Mouse (Mus musculus) stomach, embryonic 14.5 days (tissue): Measurements from ENCODE around the gene Appl2. TPM values are rescaled to one million over a fixed set of nuclear protein-coding genes. Genes with fewer than 3 reads are reported as not detected.
A peak's percentile ranks its signal among the peaks of the same experiment; 100 is the strongest.

ENCODE experiments used
- ATAC-seq: fragments of 200-750 bp; cut with Nextera tagmentation; 2 replicates; pipeline ENCODE4 v1.8.0; 2017; ENCODE audit warnings: low read depth, moderate TSS enrichment; ENCODE audit not compliant: insufficient number of reproducible peaks, insufficient read depth, low FRiP score
- H3K27ac ChIP-seq: fragments of 300-500 bp; sonication (generic); 2 replicates; pipeline ENCODE4 v1.5.1; 2014; ENCODE audit warnings: mild to moderate bottlenecking, low read length, moderate library complexity, mixed read lengths
- H3K27me3 ChIP-seq: fragments of 300-500 bp; sonication (generic); 2 replicates; pipeline ENCODE4 v1.6.1; 2014; ENCODE audit warnings: low read length, control low read depth, mixed read lengths; ENCODE audit not compliant: control insufficient read depth, insufficient read depth
- H3K36me3 ChIP-seq: fragments of 300-500 bp; sonication (generic); 2 replicates; pipeline ENCODE4 v1.6.1; 2014; ENCODE audit warnings: mild to moderate bottlenecking, control low read depth, low read length, moderate library complexity, mixed read lengths; ENCODE audit not compliant: control insufficient read depth, insufficient read depth
- H3K4me1 ChIP-seq: fragments of 300-500 bp; sonication (generic); 2 replicates; pipeline ENCODE4 v1.6.1; 2014; ENCODE audit warnings: low read length, control low read depth, mixed read lengths; ENCODE audit not compliant: control insufficient read depth, insufficient read depth
- H3K4me2 ChIP-seq: fragments of 300-500 bp; sonication (generic); replicated peaks from 2 replicates; pipeline ENCODE4 v1.6.1; 2014; ENCODE audit warnings: low read depth, low read length, control low read depth
- H3K4me3 ChIP-seq: fragments of 300-500 bp; sonication (generic); 2 replicates; pipeline ENCODE4 v1.5.1; 2014; ENCODE audit warnings: low read depth, low read length, control low read depth
- H3K9ac ChIP-seq: fragments of 300-500 bp; sonication (generic); replicated peaks from 2 replicates; pipeline ENCODE4 v1.6.1; 2014; ENCODE audit warnings: low read depth, mild to moderate bottlenecking, control low read depth, low read length, moderate library complexity, mixed read lengths
- H3K9me3 ChIP-seq: fragments of 300-500 bp; sonication (generic); 2 replicates; pipeline ENCODE4 v1.6.1; 2016; ENCODE audit warnings: low read depth, low read length, control low read depth; ENCODE audit not compliant: control insufficient read depth
- WGBS: fragments of 180-500 bp; shearing (Covaris S2); extraction: QIAGEN DNeasy Blood & Tissue Kit; methylation state at CpG from one replicate; pipeline ENCODE4 v1.1.7; 2014; 5-methylcytosine and 5-hydroxymethylcytosine counted together
- polyA plus RNA-seq: library from polyadenylated mRNA; unstranded; fragments of >200 nt; fragmentation: Nextera tagmentation; extraction: Ambion mirVana; gene quantifications from 2 replicates; pipeline ENCODE4 v1.2.1, GENCODE M21; 2014

Appl2 gene
- polyA plus RNA-seq, 1 experiment from 2014 or later, result 54.0 TPM

DNA sequence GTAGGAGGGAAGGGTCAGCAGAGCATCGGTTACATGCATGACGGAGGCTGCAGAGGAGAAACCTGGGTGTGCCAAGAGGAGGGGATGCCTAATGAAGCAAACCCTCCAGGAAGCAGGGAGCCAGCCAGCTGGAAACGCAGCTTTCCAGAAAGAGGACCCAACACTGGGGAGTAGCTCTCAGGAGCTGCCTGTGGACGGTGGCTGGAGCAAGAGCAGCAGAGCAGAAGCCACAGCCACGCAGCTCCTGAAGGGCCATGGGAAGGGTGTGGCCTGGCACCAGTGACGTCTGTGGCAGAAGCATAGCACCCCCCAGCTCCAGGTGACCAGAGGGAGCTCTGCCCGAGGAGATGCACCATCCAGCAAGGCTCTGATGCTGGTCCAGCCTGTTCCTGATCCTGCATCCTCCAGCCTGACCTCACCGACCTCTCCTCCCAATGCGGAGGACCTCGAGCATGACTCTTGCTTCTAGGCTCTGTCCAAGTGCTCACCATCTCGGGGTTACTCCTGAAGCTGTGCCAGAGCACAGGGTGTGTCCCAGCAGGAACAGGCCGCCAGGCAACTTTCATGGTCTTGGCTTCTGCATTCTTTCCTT is 19.3 kb downstream of the Appl2 start:
- no peak for ATAC-seq
- Histone ChIP-seq H3K36me3 (peaks cover 12% of the 10 kb centered on the region), H3K4me2 (no peak overlapping the region), H3K9me3 (no peaks in the 10 kb centered on the region), H3K9ac (no peak overlapping the region), H3K4me3 (no peak overlapping the region), H3K27ac (no peak overlapping the region), H3K4me1 (peaks cover 2% of the 10 kb centered on the region; the same call in 1 of the 2 replicates), H3K27me3 (no peaks in the 10 kb centered on the region)
- 84% methylated on average over 12 of the region's 12 CpGs for WGBS

GRCm38 (mm10) chr10:83628241-83628640 is 20.3 kb downstream of the Appl2 start:
- Histone ChIP-seq H3K36me3 (peaks cover 12% of the 10 kb centered on the region), H3K27me3 (no peaks in the 10 kb centered on the region), H3K27ac (no peak overlapping the region), H3K9ac (no peak overlapping the region), H3K4me3 (no peak overlapping the region), H3K4me1 (no peaks in the 10 kb centered on the region), H3K4me2 (no peak overlapping the region), H3K9me3 (no peaks in the 10 kb centered on the region)
- 87% methylated on average over 4 of the region's 4 CpGs for WGBS
- no peak for ATAC-seq

DNA sequence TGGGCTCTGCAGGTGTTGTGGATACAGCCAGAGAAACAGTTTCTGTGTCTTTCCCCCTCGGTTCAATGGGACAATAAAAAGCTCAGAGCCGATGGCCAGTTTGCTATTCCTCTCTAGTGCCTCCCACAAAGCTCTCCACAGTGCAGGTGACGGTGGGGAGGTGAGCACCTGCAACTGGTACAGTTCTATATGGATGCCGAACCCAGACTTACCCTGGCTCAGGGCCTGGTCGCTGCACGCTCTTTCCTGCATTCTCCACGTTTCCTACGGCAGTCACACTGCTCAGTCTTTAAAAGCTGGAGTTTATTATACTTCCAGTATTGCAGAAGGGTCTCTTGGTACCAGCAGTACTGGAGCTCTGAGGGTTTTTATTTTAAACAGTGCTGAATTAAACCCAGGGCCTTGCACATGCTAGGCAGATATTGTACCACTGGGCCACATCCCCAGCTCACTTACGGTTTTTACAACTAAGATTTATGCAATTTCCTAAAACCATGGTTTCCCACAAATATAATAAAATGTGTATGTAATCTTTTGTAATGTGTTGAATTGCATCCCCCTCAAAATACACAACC is 21.3 kb downstream of the Appl2 start:
- H3K4me3 ChIP-seq, result no peak overlapping the region
- H3K4me2 ChIP-seq, result no peak overlapping the region
- ATAC-seq, result no peak
- H3K4me1 ChIP-seq, result no peaks in the 10 kb centered on the region
- H3K9ac ChIP-seq, result no peak overlapping the region
- no peaks in the 10 kb centered on the region for H3K9me3 ChIP-seq
- no peaks in the 10 kb centered on the region for H3K27me3 ChIP-seq
- 95% methylated on average over 9 of the region's 9 CpGs for WGBS
- peaks cover 10% of the 10 kb centered on the region for H3K36me3 ChIP-seq
- H3K27ac ChIP-seq, result no peak overlapping the region

- Histone ChIP-seq H3K9ac (no peak overlapping the region), H3K27me3 (no peaks in the 10 kb centered on the region), H3K4me2 (no peak overlapping the region), H3K9me3 (no peaks in the 10 kb centered on the region), H3K27ac (no peak overlapping the region; the same call in 1 of the 2 replicates), H3K36me3 (peaks cover 7% of the 10 kb centered on the region), H3K4me3 (no peak overlapping the region), H3K4me1 (no peaks in the 10 kb centered on the region)
- no peak for ATAC-seq
- WGBS, result 81% methylated on average over 12 of the region's 12 CpGs
These were observed 23.7 kb downstream of the Appl2 start for GRCm38 (mm10) chr10:83624841-83625240.

DNA sequence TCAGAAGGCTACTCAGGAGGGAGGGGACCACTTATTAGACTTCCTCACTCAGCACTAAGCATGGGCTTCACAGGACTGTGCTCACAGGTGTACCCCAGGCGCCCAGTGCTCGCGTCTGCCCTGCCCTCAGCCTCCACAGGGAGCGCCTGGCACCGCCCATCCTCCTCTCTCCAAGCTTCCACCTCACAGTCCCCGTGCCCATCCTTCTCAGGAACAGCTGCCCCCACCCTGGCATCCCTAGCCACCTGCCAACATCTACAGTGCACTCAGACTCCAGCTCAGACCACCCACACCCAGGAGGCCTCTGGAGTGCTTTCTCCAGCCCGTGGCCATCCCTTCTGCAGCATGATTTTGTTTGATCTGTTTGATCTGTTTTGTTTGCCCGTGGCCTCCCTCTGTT is 24.5 kb downstream of the Appl2 start:
- no peaks in the 10 kb centered on the region for H3K4me1 ChIP-seq
- no peaks in the 10 kb centered on the region for H3K27me3 ChIP-seq
- ATAC-seq, result 0 out of 2 replicates have a peak, but pooled peaks have one; percentile 44
- H3K36me3 ChIP-seq, result peaks cover 11% of the 10 kb centered on the region
- 59% methylated on average over 8 of the region's 8 CpGs for WGBS
- H3K9ac ChIP-seq, result no peak overlapping the region
- H3K27ac ChIP-seq, result no peak overlapping the region; the same call in 1 of the 2 replicates
- H3K9me3 ChIP-seq, result no peaks in the 10 kb centered on the region
- no peak overlapping the region for H3K4me2 ChIP-seq
- no peak overlapping the region for H3K4me3 ChIP-seq

- Histone ChIP-seq H3K36me3 (peaks cover 14% of the 10 kb centered on the region), H3K4me3 (no peak overlapping the region), H3K9ac (no peak overlapping the region), H3K27me3 (no peaks in the 10 kb centered on the region), H3K4me2 (no peak overlapping the region), H3K4me1 (no peaks in the 10 kb centered on the region), H3K9me3 (no peaks in the 10 kb centered on the region), H3K27ac (no peak overlapping the region)
- WGBS, result 90% methylated on average over 24 of the region's 24 CpGs
- no peak for ATAC-seq
These were observed 28.0 kb downstream of the Appl2 start for GRCm38 (mm10) chr10:83620350-83621055.

GRCm38 (mm10) chr10:83618819-83619440 is 29.6 kb downstream of the Appl2 start:
- Histone ChIP-seq H3K4me2 (no peak overlapping the region), H3K9ac (no peak overlapping the region), H3K9me3 (no peaks in the 10 kb centered on the region), H3K27ac (no peak overlapping the region), H3K4me3 (no peak overlapping the region), H3K27me3 (no peaks in the 10 kb centered on the region), H3K36me3 (peaks cover 17% of the 10 kb centered on the region), H3K4me1 (no peaks in the 10 kb centered on the region)
- no peak for ATAC-seq
- 88% methylated on average over 12 of the region's 12 CpGs for WGBS

DNA sequence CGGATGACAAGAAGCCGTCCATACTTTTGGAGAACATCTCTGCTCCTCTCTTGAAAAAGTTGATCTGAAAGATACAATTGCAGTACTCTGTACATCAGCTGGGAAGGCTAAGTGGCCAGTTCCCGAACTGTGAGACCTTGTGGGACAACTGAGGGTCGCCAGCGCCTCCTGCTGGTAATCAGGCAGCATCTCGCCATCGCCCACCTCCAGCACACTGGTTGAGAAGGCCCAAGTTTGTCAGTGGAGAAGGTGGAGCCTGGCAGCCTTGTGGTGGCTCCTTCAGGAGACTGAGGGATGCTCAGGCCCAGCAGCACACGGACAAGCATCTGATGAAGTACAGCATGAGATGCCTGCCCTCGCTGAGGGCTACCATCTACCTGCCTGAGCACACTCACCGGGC is 31.2 kb downstream of the Appl2 start:
- no peak overlapping the region for H3K9ac ChIP-seq
- H3K4me2 ChIP-seq, result no peak overlapping the region
- H3K36me3 ChIP-seq, result peaks cover 20% of the 10 kb centered on the region
- no peaks in the 10 kb centered on the region for H3K9me3 ChIP-seq
- H3K27me3 ChIP-seq, result no peaks in the 10 kb centered on the region
- H3K4me3 ChIP-seq, result no peak overlapping the region
- whole genome bisulfite sequencing, result 60% methylated on average over 10 of the region's 10 CpGs
- H3K27ac ChIP-seq, result no peak overlapping the region
- H3K4me1 ChIP-seq, result no peaks in the 10 kb centered on the region
- no peak for ATAC-seq
